Mouse (Mus musculus): ENCODE measurements at regions not wholly inside any gene's neighbourhood (a gene's known extent, or its start where the extent isn't known, plus 50 kb on each side); places are given as distances from the start of the nearest gene placed in this dataset.
"Not testable (repeated sequence)": the region's sequence is repeated elsewhere in the genome, so short reads cannot be mapped to it uniquely, and the experiment has no call there.

GRCm38 (mm10) chr3:53792541-53792940, 52.3 kb upstream of the Gm10985 start:
- DNase-seq = peak; percentile 46

DNA sequence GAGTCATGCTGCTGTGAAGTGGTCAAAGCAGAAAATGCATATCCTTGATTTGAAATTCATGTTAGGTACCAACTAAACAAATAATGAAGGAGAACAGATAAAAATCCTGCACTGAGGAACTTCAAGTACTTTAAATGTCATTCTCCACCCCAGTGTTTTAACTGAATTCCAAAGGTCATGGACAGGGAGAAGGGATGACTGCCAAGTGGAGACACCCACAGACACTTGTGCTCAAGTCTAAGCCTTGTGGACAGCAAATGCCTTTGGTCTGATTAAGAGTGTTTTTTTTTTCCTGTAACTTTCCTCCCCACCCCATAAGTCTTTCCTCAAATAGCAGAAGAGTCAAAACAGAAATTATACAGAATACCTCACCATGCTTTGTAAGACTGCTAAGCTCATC, 55.2 kb upstream of the Gm10985 start:
- peak; percentile 42 for DNase-seq

DNA sequence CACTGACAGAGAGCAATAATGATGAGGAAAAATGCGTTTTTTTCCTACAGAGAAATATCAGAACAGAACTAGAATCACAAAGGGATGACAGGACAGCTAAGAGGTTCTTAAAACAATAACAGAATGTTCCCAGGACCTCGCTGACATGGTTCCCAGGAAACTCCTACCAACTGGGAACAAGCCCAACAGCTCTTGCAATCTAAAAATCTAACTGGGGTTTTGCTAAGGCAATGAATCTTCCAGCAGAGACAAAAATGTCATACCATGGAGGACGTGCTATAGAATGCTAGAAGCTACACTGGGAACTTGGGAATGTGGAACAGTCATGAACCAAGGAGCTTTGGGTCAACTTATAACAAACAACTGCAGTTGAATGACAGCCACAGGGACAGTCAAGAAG, 59.7 kb upstream of the Gm10985 start:
- DNase-seq = no peak

DNA sequence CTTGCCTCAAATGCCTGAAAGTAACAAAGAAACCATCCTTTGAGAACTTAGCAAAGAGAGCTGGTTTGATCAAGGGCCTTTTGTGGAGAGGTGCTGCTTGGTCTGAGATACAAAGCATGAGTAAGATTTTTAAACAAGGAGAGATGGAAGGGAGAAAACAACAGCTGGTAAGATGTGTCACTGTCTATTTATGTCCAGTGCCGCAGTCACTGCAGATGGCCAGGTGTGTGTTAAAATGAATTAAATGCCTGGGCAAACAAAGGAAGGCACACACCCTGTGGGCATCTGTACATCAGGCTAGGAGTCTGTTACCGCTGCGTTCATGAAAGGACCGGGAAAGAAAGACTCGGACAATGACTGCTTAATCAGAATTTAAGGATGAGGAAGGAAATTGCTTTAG, 68.2 kb upstream of the Gm10985 start:
- no peak for DNase-seq

DNA sequence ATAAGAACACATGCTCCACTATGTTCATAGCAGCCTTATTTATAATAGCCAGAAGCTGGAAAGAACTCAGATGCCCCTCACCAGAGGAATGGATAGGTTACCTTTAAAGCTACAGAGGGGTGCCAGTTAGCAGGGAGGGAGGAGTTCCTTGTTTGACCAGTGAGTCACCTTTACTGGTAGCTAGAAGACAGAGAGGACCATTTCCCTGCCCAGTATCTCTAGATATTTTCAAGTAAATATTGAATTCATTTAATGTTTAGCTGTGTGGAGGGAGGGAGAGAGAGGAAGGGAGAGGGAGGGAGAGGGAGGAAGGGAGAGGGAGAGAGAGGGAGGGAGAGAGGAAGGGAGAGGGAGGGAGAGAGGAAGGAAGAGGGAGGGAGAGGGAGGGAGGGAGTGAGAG, 77.3 kb upstream of the Gm10985 start:
- DNase-seq = no peak

DNA sequence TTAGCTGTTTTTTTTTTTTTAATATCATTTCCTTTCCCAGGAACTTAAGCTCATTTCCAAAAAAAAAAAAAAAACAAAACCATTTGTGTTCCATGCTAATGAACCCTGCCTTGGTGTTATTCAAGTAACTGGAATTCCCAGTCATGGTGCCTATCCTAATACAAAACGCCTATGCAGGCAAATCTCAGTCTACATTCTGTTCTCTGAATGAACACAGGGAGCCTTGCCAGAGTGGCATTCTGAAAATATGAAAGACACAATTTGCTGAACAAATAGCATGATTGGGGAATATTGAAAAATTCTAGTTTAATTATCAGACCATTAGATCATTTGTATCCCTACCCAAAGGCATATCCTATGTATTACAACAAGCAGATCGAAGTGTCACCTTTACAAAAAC, 80.9 kb upstream of the Gm10985 start:
- DNase-seq = no peak

GRCm38 (mm10) chr3:53761514-53762075, 83.3 kb upstream of the Gm10985 start:
- no peak for DNase-seq

- DNase-seq = no peak
Observed at GRCm38 (mm10) chr3:53756115-53756853, 88.6 kb upstream of the Gm10985 start.

- DNase-seq = no peak
Observed at GRCm38 (mm10) chr3:53737161-53737560, 80.0 kb upstream of the Frem2 start.

GRCm38 (mm10) chr3:53735607-53736006, 78.5 kb upstream of the Frem2 start:
- not testable (repeated sequence) for DNase-seq

- no peak for DNase-seq
Observed at GRCm38 (mm10) chr3:53735147-53735546, 78.0 kb upstream of the Frem2 start.

- DNase-seq = no peak
Observed at GRCm38 (mm10) chr3:53730440-53730839, 73.3 kb upstream of the Frem2 start.

- DNase-seq = no peak
Observed at GRCm38 (mm10) chr3:53729810-53730209, 72.7 kb upstream of the Frem2 start.

GRCm38 (mm10) chr3:53729131-53729530, 72.0 kb upstream of the Frem2 start:
- no peak for DNase-seq

DNA sequence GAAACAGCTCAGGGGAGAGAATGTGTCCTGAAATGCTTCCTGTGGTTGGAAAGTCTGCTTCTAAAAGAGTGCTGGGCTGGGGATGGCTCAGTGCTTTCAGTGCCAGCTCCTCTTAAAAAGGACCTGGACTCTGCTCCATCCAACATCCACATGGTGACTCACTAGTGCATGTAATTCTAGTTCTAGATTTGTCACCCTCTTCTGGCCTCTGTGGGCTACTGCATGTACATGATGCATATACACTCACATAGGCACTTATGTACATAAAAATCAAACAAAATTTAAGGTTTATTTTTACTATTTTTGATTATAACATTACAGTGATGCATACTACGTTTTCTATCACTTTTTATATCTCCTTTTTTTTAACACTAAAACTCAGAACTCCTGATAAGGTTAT, 70.6 kb upstream of the Frem2 start:
- no peak for DNase-seq

DNA sequence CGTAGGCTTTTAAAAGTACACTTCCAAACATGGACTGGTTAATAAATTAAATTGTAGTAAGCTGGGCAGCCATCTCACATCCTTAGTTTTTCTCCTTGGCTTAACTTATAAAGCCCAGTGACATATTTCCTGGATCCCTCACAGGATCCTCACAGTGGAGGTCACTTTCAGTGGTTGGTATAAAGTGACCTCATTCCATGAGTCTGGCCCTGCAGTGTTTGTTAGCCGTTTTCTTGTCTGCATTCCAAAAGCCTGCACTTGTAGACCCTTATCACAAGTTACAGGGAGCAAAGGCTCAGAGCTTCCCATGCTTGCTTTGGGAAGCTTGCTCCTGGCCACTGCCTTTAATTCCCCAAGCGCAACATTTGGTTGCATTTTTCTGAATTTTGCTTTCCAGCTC, 49.9 kb upstream of the Frem2 start:
- no peak for DNase-seq
